Mouse (Mus musculus) heart, postnatal 0 days (tissue): ENCODE measurements at regions not wholly inside any gene's neighbourhood (a gene's known extent, or its start where the extent isn't known, plus 50 kb on each side); places are given as distances from the start of the nearest gene placed in this dataset.

Source experiments
- CTCF ChIP-seq: IDR thresholded peaks from 2 replicates; pipeline ENCODE4 v1.5.1; 2016; ENCODE audit warnings: antibody characterized with exemption, control low read depth, low read depth
- EP300 ChIP-seq: IDR thresholded peaks from 2 replicates; pipeline ENCODE4 v1.6.1; 2016; ENCODE audit warnings: antibody characterized with exemption, low read depth

- TF ChIP-seq CTCF (no peak), EP300 (no peak)
Observed at GRCm38 (mm10) chr13:102122341-102122740, 354.3 kb upstream of the Pik3r1 start.
